Mouse (Mus musculus): ENCODE measurements around the gene Nup214.

DNA sequence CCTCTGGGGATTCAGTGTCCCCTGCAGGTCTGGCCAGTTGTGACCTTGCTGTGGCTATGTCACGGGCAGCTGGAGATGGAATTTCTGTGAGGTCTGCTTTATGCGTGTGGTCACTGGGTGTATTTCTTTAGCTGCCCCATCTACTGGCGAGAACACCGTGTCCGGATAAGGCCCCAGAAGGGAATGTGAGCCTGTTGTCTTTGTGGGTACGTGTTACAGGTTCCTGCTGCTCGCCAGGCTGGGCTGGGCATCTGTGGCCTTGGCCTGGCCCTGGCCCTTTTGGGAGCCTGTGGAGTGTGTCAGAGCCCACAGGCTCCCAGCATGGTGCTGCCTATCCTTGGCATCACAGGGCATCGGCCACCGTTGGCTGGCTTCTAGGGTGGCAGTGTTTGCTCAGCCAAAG lies 19.5 kb upstream of the Nup214 start:
- TF ChIP-seq EP300 (IDR thresholded peaks at IDR 0.05; ENCODE audit: low read depth) (no peak), CTCF (IDR thresholded peaks at IDR 0.05; ENCODE audit: low read depth) (no peak)

Measured in liver, embryonic 14.5 days (tissue).